Mouse (Mus musculus) stomach, postnatal 0 days (tissue): ENCODE data around the gene Gm28308. TPM values are rescaled to one million over a fixed set of nuclear protein-coding genes. Genes with fewer than 3 reads are reported as not detected.
A peak's percentile ranks its signal among the peaks of the same experiment; 100 is the strongest.

Source experiments
- ATAC-seq: fragments of 200-750 bp; cut with Nextera tagmentation; 2 replicates; pipeline ENCODE4 v1.8.0; 2017; ENCODE audit not compliant: low FRiP score, low TSS enrichment
- DNase-seq: peaks from one replicate; pipeline ENCODE4 v3.0.0-alpha.2; 2016; ENCODE audit warnings: low spot score
- H3K27ac ChIP-seq: fragments of 300-500 bp; sonication (generic); replicated peaks from 2 replicates; pipeline ENCODE4 v1.5.1; 2014; ENCODE audit warnings: mild to moderate bottlenecking, control low read depth
- H3K27me3 ChIP-seq: fragments of 300-500 bp; sonication (generic); 2 replicates; pipeline ENCODE4 v1.6.1; 2014; ENCODE audit warnings: low read length; ENCODE audit not compliant: control insufficient read depth, insufficient read depth
- H3K36me3 ChIP-seq: fragments of 300-500 bp; sonication (generic); 2 replicates; pipeline ENCODE4 v1.6.1; 2014; ENCODE audit warnings: low read length, mixed read lengths; ENCODE audit not compliant: control insufficient read depth, insufficient read depth
- H3K4me1 ChIP-seq: fragments of 300-500 bp; sonication (generic); replicated peaks from 2 replicates; pipeline ENCODE4 v1.6.1; 2014; ENCODE audit warnings: antibody characterized with exemption; ENCODE audit not compliant: control insufficient read depth, insufficient read depth
- H3K4me2 ChIP-seq: fragments of 300-500 bp; sonication (generic); replicated peaks from 2 replicates; pipeline ENCODE4 v1.6.1; 2014; ENCODE audit warnings: low read depth, mild to moderate bottlenecking, control low read depth, moderate library complexity
- H3K4me3 ChIP-seq: fragments of 300-500 bp; sonication (generic); 2 replicates; pipeline ENCODE4 v1.5.1; 2014; ENCODE audit warnings: low read depth, low read length, control low read depth
- H3K9ac ChIP-seq: fragments of 300-500 bp; sonication (generic); 2 replicates; pipeline ENCODE4 v1.6.1; 2014; ENCODE audit warnings: mild to moderate bottlenecking, low read length, control low read depth, mixed read lengths
- H3K9me3 ChIP-seq: fragments of 300-500 bp; sonication (generic); 2 replicates; pipeline ENCODE4 v1.6.1; 2016; ENCODE audit warnings: low read length; ENCODE audit not compliant: control insufficient read depth
- CTCF ChIP-seq: IDR thresholded peaks from 2 replicates; pipeline ENCODE4 v1.5.1; 2016; ENCODE audit warnings: antibody characterized with exemption, low read depth, mild to moderate bottlenecking, moderate library complexity
- EP300 ChIP-seq: optimal IDR thresholded peaks from 2 replicates; pipeline ENCODE3; 2016; ENCODE audit warnings: antibody characterized with exemption
- WGBS: fragments of 180-500 bp; shearing (Covaris S2); extraction: QIAGEN DNeasy Blood & Tissue Kit; methylation state at CpG from one replicate; pipeline ENCODE4 v1.1.7; 2014; 5-methylcytosine and 5-hydroxymethylcytosine counted together
- polyA plus RNA-seq: library from polyadenylated mRNA; unstranded; fragments of >200 nt; fragmentation: Nextera tagmentation; extraction: Ambion mirVana; gene quantifications from 2 replicates; pipeline ENCODE4 v1.2.1, GENCODE M21; 2015

Gene Gm28308
- polyA plus RNA-seq, 1 experiment from 2014 or later = not detected

GRCm38 (mm10) chr6:52162611-52163365 lies 50.4 kb downstream of the Gm28308 start:
- no peak for DNase-seq

GRCm38 (mm10) chr6:52162093-52162380 lies 51.1 kb downstream of the Gm28308 start:
- ATAC-seq (no peak), DNase-seq (no peak)
- WGBS = 23% methylated on average over 1 of the region's 1 CpGs
- Histone ChIP-seq H3K4me1 (no peaks in the 10 kb centered on the region), H3K9me3 (no peaks in the 10 kb centered on the region), H3K4me3 (peak overlapping the region; percentile 65; the same call in 1 of the 2 replicates), H3K27me3 (no peaks in the 10 kb centered on the region; the same call in 1 of the 2 replicates), H3K36me3 (no peaks in the 10 kb centered on the region), H3K27ac (0 out of 2 replicates have a peak overlapping the region, but pooled peaks have one; percentile 3), H3K9ac (peak overlapping the region; percentile 4; the same call in 1 of the 2 replicates), H3K4me2 (peak overlapping the region; percentile 77)
- TF ChIP-seq EP300 (no peak), CTCF (no peak)

More at GRCm38 (mm10) chr6:52162611-52163365, 50.4 kb downstream of the Gm28308 start:
- no peak for ATAC-seq
- TF ChIP-seq CTCF (no peak), EP300 (no peak)
- no peaks in the 10 kb centered on the region; the same call in 1 of the 2 replicates for H3K27me3 ChIP-seq
- peak overlapping the region; percentile 89 for H3K9ac ChIP-seq
- no peaks in the 10 kb centered on the region for H3K36me3 ChIP-seq
- no peaks in the 10 kb centered on the region for H3K9me3 ChIP-seq
- H3K4me1 ChIP-seq = no peaks in the 10 kb centered on the region
- H3K4me3 ChIP-seq = peak overlapping the region; percentile 65
- peak overlapping the region; percentile 96 for H3K27ac ChIP-seq
- WGBS = 25% methylated on average over 14 of the region's 14 CpGs
- H3K4me2 ChIP-seq = peak overlapping the region; percentile 77

GRCm38 (mm10) chr6:52161336-52162092 lies 51.6 kb downstream of the Gm28308 start:
- Histone ChIP-seq H3K4me3 (peak overlapping the region; percentile 70), H3K9me3 (no peaks in the 10 kb centered on the region), H3K27ac (peak overlapping the region; percentile 79), H3K9ac (peak overlapping the region; percentile 4; the same call in 1 of the 2 replicates), H3K4me2 (peak overlapping the region; percentile 91), H3K4me1 (no peaks in the 10 kb centered on the region), H3K27me3 (no peaks in the 10 kb centered on the region; the same call in 1 of the 2 replicates), H3K36me3 (no peaks in the 10 kb centered on the region)
- ATAC-seq (no peak), DNase-seq (no peak)
- no peak for TF ChIP-seq CTCF
- TF ChIP-seq EP300 = no peak
- WGBS = 20% methylated on average over 8 of the region's 8 CpGs

GRCm38 (mm10) chr6:52160511-52161335 lies 52.4 kb downstream of the Gm28308 start:
- 8% methylated on average over 30 of the region's 30 CpGs for WGBS
- Histone ChIP-seq H3K4me1 (no peaks in the 10 kb centered on the region), H3K36me3 (no peaks in the 10 kb centered on the region), H3K9me3 (no peaks in the 10 kb centered on the region), H3K27me3 (no peaks in the 10 kb centered on the region; the same call in 1 of the 2 replicates), H3K27ac (peak overlapping the region; percentile 79), H3K4me3 (peak overlapping the region; percentile 70), H3K9ac (peak overlapping the region; percentile 39), H3K4me2 (peak overlapping the region; percentile 91)
- TF ChIP-seq EP300 (no peak), CTCF (no peak)
- DNase-seq (no peak), ATAC-seq (peak; percentile 27; the same call in 1 of the 2 replicates)

GRCm38 (mm10) chr6:52159979-52160378 lies 53.2 kb downstream of the Gm28308 start:
- Histone ChIP-seq H3K4me3 (peak overlapping the region; percentile 70), H3K9ac (peak overlapping the region; percentile 39), H3K27me3 (no peaks in the 10 kb centered on the region; the same call in 1 of the 2 replicates), H3K4me1 (no peaks in the 10 kb centered on the region), H3K27ac (peak overlapping the region; percentile 79), H3K9me3 (no peaks in the 10 kb centered on the region), H3K4me2 (peak overlapping the region; percentile 91), H3K36me3 (no peaks in the 10 kb centered on the region)
- WGBS = 14% methylated on average over 9 of the region's 9 CpGs
- ATAC-seq = no peak
- no peak for DNase-seq
- TF ChIP-seq EP300 (no peak), CTCF (no peak)
